Mouse (Mus musculus) central nervous system, embryonic 11.5 days (tissue): Measurements from ENCODE around the gene Smim9. TPM values are rescaled to one million over a fixed set of nuclear protein-coding genes. Genes with fewer than 3 reads are reported as not detected.

Experiments
- polyA plus RNA-seq: library from polyadenylated mRNA; depleted of rRNA; stranded (reverse); fragments of >200 nt; gene quantifications from 2 replicates; pipeline ENCODE4 v1.2.3, GENCODE M21; 2012; rRNA removed

Smim9 gene
- polyA plus RNA-seq, result not detected in 2 replicates

DNA sequence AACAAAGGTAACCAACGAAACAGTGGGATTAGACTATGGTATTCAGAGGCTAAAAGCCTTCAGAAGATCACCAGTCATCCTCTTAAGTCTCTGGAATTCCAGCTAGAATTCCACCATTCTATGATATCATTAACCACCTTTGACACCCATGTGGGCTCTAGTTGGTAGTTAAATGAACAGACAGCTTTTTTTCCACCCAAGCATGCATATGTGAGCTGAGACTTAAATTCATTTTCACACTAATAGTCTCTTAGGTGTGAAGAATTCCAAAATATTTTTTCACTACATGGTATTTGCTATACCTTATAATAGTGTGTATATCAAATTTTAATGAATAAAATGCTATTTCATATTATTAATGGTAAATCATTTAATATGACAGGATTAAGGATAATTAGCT lies at the start of gene Smim9:
Smim9 (minus strand) TSS at position 101 of the 400 bp plus-strand sequence.

DNA sequence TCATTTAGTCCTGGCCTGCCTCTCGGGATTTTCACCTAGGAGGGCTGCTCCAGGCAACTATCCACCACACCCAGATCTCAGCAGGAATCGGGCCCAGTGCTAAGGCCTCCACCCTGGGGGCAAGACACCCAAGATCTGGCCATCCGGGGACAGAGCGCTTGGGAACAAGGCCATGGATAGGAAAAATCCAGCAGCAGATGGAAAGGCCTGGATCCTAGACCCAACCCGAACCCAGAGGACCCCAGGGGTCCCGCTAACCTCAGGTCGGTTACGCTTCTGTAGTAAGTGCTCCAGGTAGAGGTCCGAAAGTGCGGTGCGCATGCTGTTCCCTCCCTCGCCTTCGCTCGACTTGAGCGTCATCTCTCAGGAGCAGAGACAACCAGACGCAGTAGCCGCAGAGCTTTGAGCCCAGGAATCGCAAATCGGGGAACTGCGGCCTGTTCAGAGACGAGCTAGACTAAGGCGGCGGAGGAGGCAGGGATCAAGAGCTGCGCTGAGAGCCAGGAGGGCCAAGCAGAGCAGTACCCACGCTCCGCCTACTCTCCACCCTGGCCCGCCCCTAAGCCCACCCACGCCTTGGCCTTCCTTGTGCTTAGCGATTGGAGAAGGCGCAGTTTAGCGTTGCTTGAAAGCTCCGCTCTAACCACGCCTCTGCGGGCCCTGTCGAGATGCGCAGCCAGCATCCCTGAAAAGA lies 33.0 kb downstream of the Smim9 start, which contains the start of gene Mpp1:
Mpp1 (minus strand) TSS at position 550 of the 694 bp plus-strand sequence.

Other genes with a start within 250 kb of the Smim9 start
- gene Gab3, start 78.3 kb downstream of the Smim9 start, polyA plus RNA-seq, result 0.38 and 0.76 TPM in 2 replicates
- gene Dkc1, start 67.9 kb downstream of the Smim9 start, polyA plus RNA-seq, result 131 and 132 TPM in 2 replicates
- gene Mpp1, start 32.8 kb downstream of the Smim9 start, polyA plus RNA-seq, result 19.3 and 26.6 TPM in 2 replicates
- gene Fundc2, start 218.6 kb upstream of the Smim9 start, polyA plus RNA-seq, result 15.9 and 27.7 TPM in 2 replicates
- gene F8, start 218.8 kb upstream of the Smim9 start, polyA plus RNA-seq, result 0.22 and 0.80 TPM in 2 replicates